Mouse (Mus musculus): ENCODE results near the gene Grpel1. TPM values are rescaled to one million over a fixed set of nuclear protein-coding genes. Genes with fewer than 3 reads are reported as not detected.

Gene Grpel1
- polyA plus RNA-seq (2021; fragmentation: Nextera tagmentation): 51.1 and 54.2 TPM in 2 replicates
- long read RNA-seq, experiment 1, transcript Grpel1-201 (4 exons, 3,528 nt): major isoform, 177 of 185 reads
- long read RNA-seq, experiment 1, partial matches to known transcripts: 7 of 185 reads
- long read RNA-seq, experiment 1, other reads (novel, unspliced or antisense): 1 of 185 reads
- long read RNA-seq, experiment 2, transcript Grpel1-201 (4 exons, 3,528 nt): major isoform, 111 of 118 reads
- long read RNA-seq, experiment 2, partial matches to known transcripts: 3 of 118 reads
- long read RNA-seq, experiment 2, other reads (novel, unspliced or antisense): 4 of 118 reads

GRCm38 (mm10) chr5:36464709-36465661 is at the start of gene Grpel1:
TSS of gene Grpel1 (plus strand) at chr5:36464998.

GRCm38 (mm10) chr5:36484171-36484990 is 19.6 kb downstream of the Grpel1 start, which contains the start of the genes Tada2b and Ccdc96:
TSS of gene Tada2b (minus strand) at chr5:36484285.
TSS of gene Ccdc96 (plus strand) at chr5:36484588.

Other genes with a start within 250 kb of the Grpel1 start
- gene Sorcs2, start 66.9 kb upstream of the Grpel1 start, polyA plus RNA-seq (2021; fragmentation: Nextera tagmentation): 9.7 and 11.2 TPM in 2 replicates
- gene Tada2b, start 19.3 kb downstream of the Grpel1 start, polyA plus RNA-seq (2021; fragmentation: Nextera tagmentation): 2.9 and 3.4 TPM in 2 replicates
- 0.82 and 0.85 TPM in 2 replicates for gene Ccdc96, start 19.6 kb downstream of the Grpel1 start, polyA plus RNA-seq (2021; fragmentation: Nextera tagmentation)
- gene Tbc1d14, start 128.3 kb downstream of the Grpel1 start, polyA plus RNA-seq (2021; fragmentation: Nextera tagmentation): 19.5 and 20.5 TPM in 2 replicates
- 10.2 and 12.3 TPM in 2 replicates for gene D5Ertd579e, start 231.0 kb downstream of the Grpel1 start, polyA plus RNA-seq (2021; fragmentation: Nextera tagmentation)